Comparison of ENCODE assay signal across 23 mouse cellular contexts in genomic region chr6:5230261-5230660, GRCm38 (mm10). TPM values are rescaled to one million over a fixed set of nuclear protein-coding genes. Genes with fewer than 3 reads are reported as not detected.
DNase-seq lines count a peak whose midpoint lies in the region; ATAC-seq and TF ChIP-seq lines count a peak whose summit lies in the region.
"Had no signal": no experiment of that assay in that cellular context is flagged by ENCODE, and none has a peak within 500 bp of the region (broad histone marks: within the 10 kb centered on the region; RNA-seq: fewer than 3 reads in every experiment).

No protein-coding gene starts in this region.

- H3K9me3 ChIP-seq in kidney, embryonic 14.5 days (ENCODE audit: control insufficient read depth, low read length), result no peaks in the 10 kb centered on the region
- H3K9me3 ChIP-seq: embryonic facial prominence, embryonic 10.5 days; forebrain, embryonic 13.5 days; heart, embryonic 12.5 days; hindbrain, embryonic 10.5 days had no signal

- no peaks in the 10 kb centered on the region for H3K4me1 ChIP-seq in kidney, adult 2 months (ENCODE audit: control insufficient read depth, insufficient read depth, low read length)
- H3K4me1 ChIP-seq in kidney, embryonic 14.5 days (ENCODE audit: control insufficient read depth, insufficient read depth, low read length), result no peaks in the 10 kb centered on the region
- H3K4me1 ChIP-seq: embryonic facial prominence, embryonic 10.5 days; forebrain, embryonic 13.5 days; heart, embryonic 12.5 days; hindbrain, embryonic 10.5 days had no signal

- H3K9ac ChIP-seq in kidney, embryonic 14.5 days (ENCODE audit: low read depth, low read length), result no peak overlapping the region
- H3K9ac ChIP-seq: forebrain, embryonic 13.5 days; forebrain, postnatal 0 days; heart, embryonic 12.5 days; hindbrain, embryonic 14.5 days had no signal

- H3K27ac ChIP-seq in kidney, adult 2 months (ENCODE audit: insufficient read depth, low read depth, low read length), result no peak overlapping the region
- no peak overlapping the region for H3K27ac ChIP-seq in kidney, embryonic 14.5 days (ENCODE audit: low read depth, low read length)
- H3K27ac ChIP-seq: embryonic facial prominence, embryonic 10.5 days; forebrain, embryonic 13.5 days; gastrocnemius, adult 2 months; hindbrain, embryonic 10.5 days; hindbrain, embryonic 14.5 days had no signal

- no peak overlapping the region for H3K4me3 ChIP-seq in kidney, adult 2 months (ENCODE audit: insufficient read depth, low read depth, low read length)
- no peak overlapping the region for H3K4me3 ChIP-seq in kidney, embryonic 14.5 days (ENCODE audit: low read length)
- H3K4me3 ChIP-seq: embryonic facial prominence, embryonic 10.5 days; forebrain, embryonic 13.5 days; gastrocnemius, adult 2 months; heart, embryonic 12.5 days; hindbrain, embryonic 10.5 days had no signal

- ATAC-seq in kidney, embryonic 14.5 days (ENCODE audit: low FRiP score, low TSS enrichment), result no peak
- ATAC-seq: forebrain, embryonic 13.5 days; forebrain, postnatal 0 days had no signal

- no peak for TF ChIP-seq POLR2A in kidney, adult 2 months (IDR thresholded peaks at IDR 0.05; ENCODE audit: low read depth, low read length)

- H3K36me3 ChIP-seq in kidney, adult 2 months (ENCODE audit: control insufficient read depth, insufficient read depth, low read length), result no peaks in the 10 kb centered on the region
- H3K36me3 ChIP-seq in kidney, embryonic 14.5 days (ENCODE audit: control insufficient read depth, insufficient read depth, low read length), result no peaks in the 10 kb centered on the region
- H3K36me3 ChIP-seq: embryonic facial prominence, embryonic 10.5 days; hindbrain, embryonic 10.5 days had no signal

- 64% methylated on average over 5 of the region's 5 CpGs for WGBS in kidney, adult 2 months
- 83% methylated on average over 5 of the region's 5 CpGs for WGBS in kidney, embryonic 14.5 days

- H3K27me3 ChIP-seq in kidney, adult 2 months (replicated peaks; ENCODE audit: control insufficient read depth, insufficient read depth, low read length), result no peaks in the 10 kb centered on the region
- no peaks in the 10 kb centered on the region for H3K27me3 ChIP-seq in kidney, embryonic 14.5 days (ENCODE audit: control insufficient read depth, insufficient read depth, low read length)
- H3K27me3 ChIP-seq: forebrain, embryonic 13.5 days; heart, embryonic 12.5 days had no signal

- DNase-seq in adrenal gland, postnatal 14 days, result peak; percentile 24
- no peak for DNase-seq in adrenal gland, postnatal 4 days (ENCODE audit: low spot score in 2 of 2)
- peak; percentile 57 for DNase-seq in kidney, adult 2 months
- peak; percentile 13 for DNase-seq in kidney, postnatal 10 days
- DNase-seq in frontal cortex, postnatal 14 days (ENCODE audit: low spot score in 2 of 2), result no peak
- DNase-seq in thymus, adult 18-20 months, result no peak
- DNase-seq: cerebellum, adult 2 months; cerebellum, postnatal 10 days; forebrain, postnatal 0 days; gastrocnemius, adult 2 months; gastrocnemius, postnatal 25 days had no signal

- no peak for TF ChIP-seq CTCF in kidney, adult 2 months (conservative IDR thresholded peaks at IDR 0.05; ENCODE audit: insufficient read depth, insufficient read length, low read depth, low read length)

- no peak overlapping the region for H3K4me2 ChIP-seq in kidney, embryonic 14.5 days (replicated peaks; ENCODE audit: low read depth, low read length)
- H3K4me2 ChIP-seq: forebrain, embryonic 13.5 days; heart, embryonic 12.5 days; hindbrain, embryonic 14.5 days had no signal

RNA-seq across cellular contexts. Expression of gene Pon3, which starts 25.8 kb away (rescaled TPM):
- 115 and 118 TPM in 2 replicates for total RNA-seq in adrenal gland, postnatal 14 days (2021)
- 10 to 100 TPM; 71.9 to 76.9 TPM for total RNA-seq in adrenal gland, postnatal 4 days (2021)
- polyA plus RNA-seq in kidney, adult 2 months (2012; rRNA removed), result 8.7 and 11.4 TPM in 2 replicates
- polyA plus RNA-seq in kidney, embryonic 14.5 days (2014; fragmentation: Nextera tagmentation; extraction: Ambion mirVana), result 10.3 and 13.3 TPM in 2 replicates

RNA-seq across cellular contexts. Expression of gene Pon1, which starts 36.5 kb away (rescaled TPM):
- total RNA-seq in adrenal gland, postnatal 14 days (2021), result 6.8 and 95.2 TPM in 2 replicates
- 10 to 100 TPM in 1 of 2 experiments, 1 to 10 TPM in 1; 1.7 to 35.3 TPM for total RNA-seq in adrenal gland, postnatal 4 days (2021)
- polyA plus RNA-seq in kidney, adult 2 months (2012; rRNA removed), result 0.52 and 1.2 TPM in 2 replicates
- polyA plus RNA-seq in kidney, embryonic 14.5 days (2014; fragmentation: Nextera tagmentation; extraction: Ambion mirVana), result 0.37 TPM in 1 of 2 replicates, not detected in the other
- total RNA-seq: granulocyte monocyte progenitor cell, adult 5-6 weeks; heart, adult 8-10 months; heart, postnatal 25 days; MEL had no signal
- polyA plus RNA-seq: C2C12; cerebellum, adult 2 months; embryonic facial prominence, embryonic 10.5 days; forebrain, embryonic 13.5 days; heart, embryonic 12.5 days; heart, embryonic 16.5 days; hindbrain, embryonic 10.5 days had no signal

Comparison
In these comparisons a context has a peak if more than half of its experiments do, and no peak if none do; other contexts are left out.
1. DNase-seq: peak in adrenal gland, postnatal 14 days (single experiment), kidney, adult 2 months (single experiment) and kidney, postnatal 10 days (single experiment); none in adrenal gland, postnatal 4 days (0 of 2), frontal cortex, postnatal 14 days (0 of 2) and thymus, adult 18-20 months (0 of 2).